Mouse (Mus musculus) heart, adult 9 months (tissue): Measurements from ENCODE around the gene Thnsl2.
A peak's percentile ranks its signal among the peaks of the same experiment; 100 is the strongest.

Experiments used
- DNase-seq, 2 experiments: peaks; one replicate each; pipeline ENCODE4 v3.0.0; 2022; ENCODE audit warnings: low spot score in 2 of 2

Gene Thnsl2

DNA sequence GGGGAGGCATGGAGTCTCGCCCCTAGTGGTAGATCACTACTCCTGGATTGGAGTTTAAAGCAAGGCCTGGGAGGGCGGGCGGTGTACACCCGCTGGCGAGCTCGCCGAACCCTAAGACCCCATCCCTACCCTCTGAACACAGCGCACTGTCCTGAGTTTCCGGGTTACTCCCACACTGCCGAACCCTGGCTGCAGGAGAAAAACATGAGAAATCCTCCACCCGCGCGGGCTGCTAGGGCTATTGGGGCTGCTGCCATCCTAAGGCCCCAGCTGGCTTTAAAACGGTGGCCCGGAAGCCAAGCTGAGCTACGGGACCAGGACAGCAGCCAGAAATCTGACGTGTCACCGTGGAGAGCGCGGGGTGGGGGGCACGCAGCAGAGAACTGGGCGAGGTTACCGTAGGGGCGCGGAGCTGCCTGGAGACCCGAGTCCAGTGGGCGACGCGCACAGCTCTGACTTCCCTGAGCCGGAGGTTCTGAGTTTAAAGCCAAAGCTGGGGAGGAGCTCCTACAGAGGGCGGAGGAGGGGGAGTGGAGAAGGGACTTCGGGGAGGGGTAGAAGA lies at the start of gene Thnsl2:
Thnsl2 (minus strand) TSS at position 546 of the 562 bp plus-strand sequence.
- DNase-seq = peak; percentile 74 to 75

DNA sequence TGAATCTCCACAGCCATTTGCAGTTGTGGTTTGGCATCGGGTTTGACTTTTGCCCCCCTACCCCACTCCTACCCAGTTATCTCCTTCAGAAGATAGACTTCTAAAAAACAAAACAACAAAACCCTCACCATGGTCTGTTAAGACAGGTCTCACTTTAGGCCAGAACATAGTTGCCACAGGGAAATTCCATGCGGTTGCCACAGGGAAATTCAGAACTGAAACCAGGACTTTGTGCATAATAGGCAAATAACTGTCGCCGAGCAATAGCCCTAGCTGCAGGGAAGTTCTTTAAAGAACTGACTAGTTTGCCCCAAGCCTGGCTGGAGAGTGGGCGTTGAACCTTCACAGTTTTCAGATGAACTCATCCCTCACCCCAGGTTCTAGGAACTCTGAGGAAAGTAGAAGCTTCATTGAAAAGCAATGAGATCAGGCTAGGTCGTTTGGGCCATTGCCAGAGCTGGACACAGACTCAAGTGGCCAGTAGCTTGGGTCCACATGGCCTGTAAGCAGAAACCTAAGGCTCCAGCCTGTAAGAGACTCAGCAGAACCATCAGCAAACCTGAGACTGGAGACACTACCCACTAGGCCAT lies 49.0 kb upstream of the Thnsl2 start:
- DNase-seq = no peak

DNA sequence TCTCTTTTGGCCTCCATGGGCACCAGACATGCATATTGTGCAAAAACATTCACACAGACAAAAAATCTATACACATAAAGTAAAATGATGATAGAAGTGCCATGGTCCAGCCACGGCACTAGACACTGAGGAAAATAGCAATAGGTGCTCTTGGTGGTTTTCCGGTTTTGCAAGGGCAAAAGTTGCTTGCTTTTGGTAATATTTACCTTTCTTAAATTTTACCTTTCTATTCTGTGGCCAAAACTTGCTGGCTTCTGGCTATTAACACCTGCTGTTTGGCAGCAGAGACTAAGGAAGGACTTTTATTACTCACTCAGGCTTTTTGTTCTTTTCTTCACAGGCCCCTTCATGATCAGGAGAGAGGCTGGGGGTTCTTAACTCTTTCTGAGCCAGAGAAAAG lies 46.3 kb upstream of the Thnsl2 start:
- no peak for DNase-seq

DNA sequence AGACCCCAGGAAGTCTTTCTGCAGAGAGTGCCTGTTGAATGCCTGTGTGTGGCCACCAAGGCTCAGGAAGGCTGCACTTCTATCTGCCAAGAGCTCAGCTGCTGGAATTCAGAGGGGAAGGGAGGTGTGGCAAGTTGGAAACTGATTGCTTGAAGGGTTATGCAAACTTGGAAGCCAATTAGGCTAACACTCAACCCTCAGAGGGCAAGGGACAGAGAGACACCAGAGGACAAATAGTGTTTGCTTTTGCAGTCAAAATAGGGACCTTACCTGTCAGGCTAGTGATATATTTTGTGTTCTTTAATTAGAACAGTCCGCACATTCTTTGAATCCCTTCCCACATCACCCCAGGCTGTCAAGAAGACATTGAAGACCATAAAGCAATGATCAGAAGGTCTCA lies 45.3 kb upstream of the Thnsl2 start:
- DNase-seq = no peak

DNA sequence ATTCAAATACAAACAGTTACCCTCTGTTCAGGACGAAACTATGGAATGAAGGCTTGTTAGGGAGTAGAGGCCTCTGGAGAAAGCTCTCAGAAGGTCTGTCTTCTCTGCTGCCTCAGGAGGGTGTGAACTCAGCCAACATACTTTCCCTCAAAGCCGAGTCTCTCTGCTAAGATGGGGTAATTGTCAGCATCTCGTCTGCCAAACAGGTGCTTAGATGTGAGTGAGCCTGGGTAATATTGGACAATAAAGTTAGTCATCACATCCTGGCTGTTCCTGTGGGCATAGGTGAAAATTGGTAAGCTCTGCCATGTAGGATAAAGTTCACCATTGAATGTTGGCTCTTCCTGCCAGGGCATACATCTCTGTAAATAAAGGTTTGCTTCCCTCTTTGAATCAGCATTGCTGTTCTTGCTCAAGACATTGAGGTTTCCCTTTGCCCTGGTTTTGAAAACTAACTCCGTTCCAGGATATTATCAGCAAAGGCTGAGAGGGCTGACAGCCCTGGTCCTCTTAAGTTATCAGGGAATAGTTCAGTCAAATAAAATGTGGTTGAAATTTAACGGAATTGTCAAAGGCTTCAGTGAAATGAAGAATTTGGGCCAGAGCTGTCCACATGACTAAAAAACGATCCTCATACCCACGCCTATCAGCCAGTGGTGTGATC lies 40.8 kb upstream of the Thnsl2 start:
- DNase-seq = no peak

DNA sequence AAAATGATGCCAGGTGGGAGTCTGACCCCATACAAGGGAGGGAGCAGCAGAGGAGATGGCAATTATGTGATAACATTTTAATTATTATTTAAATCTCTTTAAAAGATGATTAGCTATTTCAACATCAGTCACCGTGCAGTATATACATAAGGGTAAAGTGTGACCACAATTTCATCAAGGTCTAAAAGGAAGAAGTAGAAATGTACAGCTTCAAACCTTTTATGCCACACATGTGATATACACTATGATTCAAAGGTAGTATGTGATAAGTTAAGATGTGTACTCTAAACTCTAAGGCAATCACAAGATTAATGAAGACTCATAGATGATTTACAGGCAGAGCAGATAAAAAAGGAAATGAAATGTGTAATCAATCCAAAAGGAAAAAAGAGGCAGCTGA lies 36.4 kb upstream of the Thnsl2 start:
- DNase-seq = no peak

DNA sequence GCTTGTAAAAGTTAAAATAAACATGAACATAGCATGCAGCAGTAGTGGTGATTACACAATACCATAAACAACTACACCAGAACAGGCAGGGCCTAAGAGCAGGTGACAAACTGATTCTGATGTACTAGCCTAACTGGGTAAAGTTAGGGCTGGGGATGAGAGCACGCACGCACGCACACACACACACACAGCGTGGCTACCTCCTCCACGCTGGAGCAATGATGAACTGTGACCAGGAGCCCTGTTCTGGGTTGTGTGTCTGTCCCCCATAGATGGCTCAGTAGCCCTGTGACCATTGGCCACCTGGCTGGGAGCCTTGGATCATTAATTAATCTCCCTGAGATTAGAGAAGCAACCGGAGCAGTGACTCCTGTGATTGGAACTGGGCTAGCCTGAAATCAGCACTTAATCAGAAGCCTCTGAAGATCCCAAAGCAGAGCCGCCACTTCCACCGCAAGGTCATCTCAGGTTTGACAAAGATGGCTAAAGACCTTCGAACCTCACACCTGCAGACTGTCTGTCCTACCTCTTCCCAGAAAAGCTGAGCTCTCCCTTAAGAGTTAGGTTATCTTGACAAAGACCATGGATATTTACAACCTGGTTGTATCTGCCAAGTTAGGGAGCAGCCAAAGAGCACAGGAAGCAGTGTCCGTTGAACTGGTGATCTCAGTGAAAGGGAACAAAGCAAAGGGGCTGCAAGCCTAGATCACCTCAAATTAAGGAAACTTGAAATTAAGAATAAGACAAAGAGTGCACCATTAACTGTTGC lies 28.8 kb upstream of the Thnsl2 start:
- DNase-seq = no peak

DNA sequence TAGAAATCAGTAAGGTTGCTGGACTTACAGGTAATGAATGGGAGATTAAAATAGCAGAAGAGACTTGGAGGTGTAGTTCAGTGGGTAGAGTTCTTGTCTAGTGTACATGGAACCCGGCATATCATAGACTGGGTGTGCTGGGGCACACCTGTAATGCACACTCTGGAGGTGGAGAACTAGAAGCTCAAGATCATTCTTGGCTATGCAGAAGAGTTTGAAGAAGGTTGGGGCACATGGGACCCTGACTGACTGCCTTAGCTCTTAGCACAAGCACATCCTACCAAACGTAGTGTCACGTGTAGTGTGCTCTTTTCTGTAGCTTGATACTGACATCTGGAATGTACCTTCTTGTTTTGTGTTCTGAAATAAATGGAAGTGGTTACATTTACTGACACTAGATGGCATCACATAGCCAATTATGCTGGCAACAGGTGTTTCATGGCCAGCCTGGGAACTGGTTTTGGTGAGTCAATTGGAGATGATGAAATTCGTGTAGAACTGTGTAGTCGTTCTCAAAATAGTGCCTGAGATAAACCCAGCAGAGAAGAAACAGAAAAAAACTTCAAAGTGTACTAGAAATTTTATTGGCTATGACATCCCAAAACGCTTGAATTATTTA lies 22.4 kb upstream of the Thnsl2 start:
- DNase-seq = peak in 1 of 2 experiments; percentile 12

DNA sequence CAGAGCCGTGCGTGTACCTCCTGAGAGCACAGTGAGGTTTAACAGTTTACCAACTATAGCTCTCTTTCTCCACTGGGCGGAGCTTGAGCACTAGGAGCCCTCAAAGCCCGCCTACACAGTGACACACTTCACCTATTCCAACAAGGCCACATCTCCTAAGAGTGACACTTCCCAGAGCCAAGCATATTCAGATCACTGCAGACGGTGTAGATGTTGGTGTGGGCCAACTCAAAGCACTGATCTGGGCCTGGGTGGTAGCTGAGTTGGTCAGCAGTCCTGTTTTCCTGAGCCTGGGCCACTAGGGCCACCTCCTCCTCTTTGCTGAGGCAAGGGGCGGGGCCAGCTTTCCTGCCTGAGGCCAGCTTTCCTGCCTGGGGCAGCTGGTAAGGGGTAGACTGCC lies 20.2 kb upstream of the Thnsl2 start:
- DNase-seq = no peak

DNA sequence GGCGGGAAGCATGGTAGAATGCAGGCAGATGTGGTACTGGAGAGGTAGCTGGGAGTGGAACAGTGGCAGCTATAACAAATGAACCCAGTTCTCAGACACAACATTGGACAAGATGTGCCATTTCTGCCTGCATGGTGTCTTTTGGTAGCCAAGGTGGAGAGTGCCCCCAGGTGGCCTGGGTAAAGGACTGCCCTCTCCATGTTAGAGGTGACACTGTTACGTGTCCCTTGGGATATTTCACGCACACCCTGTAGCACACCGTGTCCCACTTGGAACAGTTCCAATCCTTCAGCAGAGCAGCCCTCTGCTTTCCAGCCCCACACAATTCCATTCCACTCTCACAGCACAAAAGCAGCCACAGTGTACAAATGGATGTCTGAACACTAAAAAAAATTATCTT lies 18.0 kb upstream of the Thnsl2 start:
- DNase-seq = no peak

DNA sequence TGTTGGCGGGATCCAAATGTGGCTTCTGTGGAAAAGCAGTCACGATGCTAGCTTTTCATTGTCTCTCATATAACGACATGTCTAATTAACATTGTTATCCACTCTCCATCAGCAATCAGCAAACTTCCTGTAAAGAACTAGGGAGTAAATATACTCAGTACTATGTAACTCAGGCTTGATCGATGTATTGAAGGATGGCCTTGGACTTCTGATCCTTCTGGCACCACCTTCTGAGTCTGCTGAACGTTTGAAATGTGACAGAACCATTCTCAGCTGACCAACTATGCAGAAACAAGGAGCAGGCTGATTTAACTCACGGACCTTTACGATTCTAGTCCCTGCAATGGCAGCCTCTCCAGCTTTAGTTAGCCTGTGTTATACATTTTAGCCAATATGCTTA lies 17.1 kb upstream of the Thnsl2 start:
- DNase-seq = no peak

DNA sequence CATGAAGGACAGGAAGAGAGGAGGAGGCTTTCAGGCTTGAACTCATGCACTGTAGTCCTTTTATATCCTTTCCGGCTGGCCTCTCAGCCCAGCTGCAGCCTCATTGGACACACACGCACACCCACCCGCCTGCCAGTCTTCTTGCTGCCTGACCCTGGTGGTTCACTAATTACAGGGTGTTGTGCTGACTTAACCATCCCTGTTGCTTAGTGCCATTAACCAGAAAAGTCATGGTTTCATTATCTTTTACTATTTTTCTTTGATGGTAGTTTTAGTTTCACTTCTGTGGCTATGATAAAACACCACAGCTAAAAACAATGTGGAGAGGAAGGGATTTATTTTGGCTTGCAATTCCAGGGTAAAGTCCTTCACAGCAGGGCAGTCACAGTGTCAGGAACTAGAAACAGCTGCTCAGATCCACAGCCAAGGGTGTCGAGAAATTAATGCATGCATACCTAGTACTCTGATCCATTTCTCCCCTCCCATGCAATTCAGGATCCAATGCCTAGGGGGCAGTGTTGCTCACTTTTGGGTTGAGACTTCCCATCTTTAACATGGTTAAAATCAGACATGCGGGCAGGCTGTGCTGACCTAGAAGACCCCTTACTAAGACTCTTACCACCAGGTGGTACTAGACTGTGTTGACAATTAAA lies 12.6 kb upstream of the Thnsl2 start:
- no peak for DNase-seq

DNA sequence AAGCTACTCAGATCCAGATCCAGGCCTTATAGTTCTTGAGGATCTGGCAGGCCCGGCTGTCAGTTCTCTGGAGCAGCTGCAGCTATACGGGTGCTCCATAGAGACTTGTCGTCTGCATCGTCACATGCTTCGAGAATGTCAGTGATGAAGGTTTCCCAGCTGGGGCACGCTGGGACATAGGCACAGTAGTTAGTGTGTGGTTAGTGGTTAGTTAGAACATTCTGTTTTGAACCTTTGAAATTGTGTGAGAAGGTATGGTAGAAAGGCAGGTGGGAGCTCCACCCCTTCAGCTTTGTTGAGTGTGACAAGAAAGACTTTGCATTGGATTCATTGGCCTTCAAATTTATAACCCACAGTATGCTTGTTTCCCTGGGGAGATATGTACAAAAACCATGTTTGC lies 10.6 kb upstream of the Thnsl2 start:
- DNase-seq = no peak

DNA sequence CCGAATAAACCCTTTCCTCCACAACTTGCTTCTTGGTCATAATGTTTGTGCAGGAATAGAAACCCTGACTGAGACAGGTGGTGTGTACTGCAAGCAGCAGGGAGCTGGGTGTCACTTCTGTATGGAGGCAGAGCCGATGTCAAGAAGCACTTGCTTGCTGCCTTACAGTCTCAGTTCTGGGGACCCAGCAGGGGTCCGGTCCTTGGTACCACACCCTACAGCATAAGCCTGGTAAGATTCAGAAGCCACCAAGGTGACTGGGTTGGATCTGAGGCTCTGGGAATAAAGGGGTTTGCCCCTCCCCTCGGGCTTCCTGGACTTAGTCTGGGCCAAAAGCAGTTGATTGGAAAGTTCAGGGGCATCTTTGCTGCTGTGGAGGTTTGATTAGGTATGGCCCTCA lies 9.2 kb upstream of the Thnsl2 start:
- no peak for DNase-seq

DNA sequence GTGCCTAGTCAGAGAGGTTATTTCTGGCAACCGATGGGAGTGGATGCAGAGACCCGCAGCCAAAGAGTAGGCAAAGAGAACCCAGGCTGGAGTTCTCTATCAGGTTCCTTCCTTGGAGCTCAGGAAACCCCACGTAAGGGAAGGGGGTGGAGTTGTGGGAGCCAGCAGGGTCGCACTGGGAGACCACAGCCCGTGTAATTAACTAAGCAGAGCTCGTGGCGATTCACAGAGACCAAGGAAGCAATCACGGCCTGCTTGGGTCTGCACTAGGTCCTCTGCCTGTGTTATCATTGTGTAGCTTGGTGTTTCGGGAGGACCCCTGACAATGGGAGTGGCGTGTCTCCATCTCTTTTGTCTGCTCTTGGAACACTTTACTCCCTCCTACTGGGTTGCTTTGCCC lies 6.9 kb upstream of the Thnsl2 start:
- DNase-seq = no peak

DNA sequence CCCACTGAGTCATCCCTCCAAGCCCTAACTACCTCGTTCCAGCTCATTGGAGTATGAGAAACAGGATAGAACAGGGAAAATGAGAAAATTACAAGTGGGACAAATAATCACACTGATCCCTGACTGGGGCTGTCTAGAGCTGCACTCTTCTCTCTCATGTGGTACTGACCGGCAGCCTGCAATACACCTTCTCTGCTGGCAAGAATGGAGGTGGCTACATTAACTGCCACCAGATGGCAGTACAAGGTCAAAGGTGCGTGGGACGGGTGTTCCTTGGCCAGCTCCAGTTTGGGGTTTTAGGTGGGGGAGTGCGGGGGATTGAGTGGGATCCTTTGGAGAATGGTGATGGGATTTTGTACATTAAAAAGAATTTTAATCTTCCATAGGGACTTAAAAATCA lies 5.3 kb upstream of the Thnsl2 start:
- DNase-seq = peak in 1 of 2 experiments; percentile 21

DNA sequence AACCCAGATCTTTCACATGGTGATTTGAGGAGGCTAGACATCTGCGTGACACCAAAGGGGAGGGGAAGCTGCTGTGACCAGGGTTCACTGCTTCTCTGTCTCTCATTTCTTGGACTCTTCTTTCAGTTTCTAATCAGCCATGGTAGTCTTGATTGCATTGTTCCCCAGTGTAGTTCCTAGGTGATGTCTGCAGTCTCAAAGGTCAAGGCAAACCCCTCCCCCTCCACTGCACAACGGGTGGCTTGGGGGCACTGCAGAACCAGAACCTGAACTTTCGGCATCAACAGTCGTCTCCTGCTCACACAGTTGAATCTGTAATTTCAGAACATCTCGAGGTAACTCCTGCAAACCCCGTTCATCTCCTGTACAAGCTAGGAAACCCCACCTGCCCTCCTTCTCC lies 4.1 kb upstream of the Thnsl2 start:
- no peak for DNase-seq

DNA sequence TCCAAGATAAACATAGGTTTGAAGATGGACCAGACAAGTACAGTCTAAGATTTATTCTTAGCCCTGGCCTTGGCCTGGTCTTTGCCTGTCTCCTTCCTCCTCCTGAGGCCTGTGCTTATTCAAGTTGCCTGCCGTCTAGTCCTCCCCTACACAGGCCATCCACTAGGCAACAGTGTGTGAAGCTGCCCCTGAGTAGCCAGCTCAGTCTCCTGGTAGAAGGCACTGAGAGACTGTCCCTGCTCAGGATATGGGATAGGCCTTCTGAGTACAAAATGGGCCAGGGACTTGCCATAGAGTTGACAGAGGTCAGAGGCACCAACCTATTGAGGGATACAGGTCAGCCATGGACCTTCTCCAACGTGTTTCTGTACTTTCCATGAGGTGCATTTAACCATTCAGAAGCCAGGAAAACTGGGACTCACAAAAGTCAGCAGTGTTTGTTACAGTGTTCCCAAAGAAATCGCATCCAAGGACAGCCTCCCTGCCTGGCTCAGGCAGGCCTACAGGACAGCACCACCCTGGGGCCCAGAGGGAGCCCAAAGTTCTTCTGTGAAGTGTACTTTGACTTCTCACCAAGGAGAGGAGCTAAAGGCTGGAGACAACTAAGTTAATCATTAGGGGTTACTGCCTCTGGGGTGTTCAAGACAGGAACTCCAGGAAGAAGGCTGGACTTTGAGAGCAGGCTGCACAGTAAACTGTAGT lies 1.2 kb upstream of the Thnsl2 start:
- DNase-seq = no peak

DNA sequence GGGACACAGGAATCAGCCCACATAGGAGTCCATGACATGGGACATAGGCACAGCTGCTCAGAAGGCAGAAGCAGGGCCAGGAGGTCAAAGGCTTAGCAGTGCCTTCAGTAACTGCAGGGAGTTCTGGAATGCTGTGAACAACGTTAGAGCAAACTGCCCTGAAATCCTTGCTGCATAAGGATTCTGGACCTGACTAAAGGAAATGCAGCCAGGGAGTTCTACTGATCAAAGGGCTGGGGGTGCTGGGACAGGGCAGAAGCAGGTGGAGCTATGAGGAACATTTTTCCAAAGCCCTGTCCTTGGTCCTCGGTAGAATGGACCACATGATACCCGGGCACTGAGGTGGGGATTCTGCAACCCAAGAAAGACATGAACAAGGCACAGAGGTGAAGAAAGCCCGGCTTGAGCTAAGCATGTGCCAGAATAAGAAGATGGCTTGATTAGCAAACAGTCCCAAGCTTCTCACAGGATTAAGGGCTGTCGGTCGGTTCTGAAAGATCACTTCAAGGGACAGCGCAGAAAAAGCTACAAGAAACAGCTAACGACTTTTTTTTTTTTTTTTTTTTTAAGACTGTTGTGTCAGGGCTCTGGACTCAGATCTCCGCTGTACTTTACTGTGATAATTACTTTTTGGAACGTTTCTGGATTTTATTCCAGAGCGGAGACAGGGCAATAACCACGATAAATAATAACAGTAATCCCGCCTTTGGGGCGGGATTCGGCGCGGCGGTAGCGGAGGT lies 915 bp downstream of the Thnsl2 start:
- peak in 1 of 2 experiments; percentile 4 for DNase-seq

DNA sequence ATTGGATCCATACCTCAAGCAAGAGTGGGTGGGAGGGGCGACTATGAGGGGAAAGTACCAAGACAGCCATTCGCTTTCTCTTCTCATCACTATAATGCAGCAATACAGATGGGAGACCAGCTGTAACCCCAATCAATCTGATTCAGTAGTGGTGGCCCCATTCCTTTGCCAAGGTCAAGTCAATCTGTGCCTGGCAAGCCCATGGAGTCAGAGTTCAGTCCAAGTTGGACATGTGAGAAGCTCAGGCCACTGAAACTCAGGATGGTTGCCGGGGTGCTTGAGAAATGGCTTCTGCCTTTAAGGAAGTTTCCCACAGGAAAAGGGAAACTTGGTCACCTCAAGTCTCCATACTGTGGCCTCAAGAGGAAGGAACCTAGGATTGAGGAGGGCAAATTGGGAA lies 9.2 kb downstream of the Thnsl2 start:
- DNase-seq = no peak

DNA sequence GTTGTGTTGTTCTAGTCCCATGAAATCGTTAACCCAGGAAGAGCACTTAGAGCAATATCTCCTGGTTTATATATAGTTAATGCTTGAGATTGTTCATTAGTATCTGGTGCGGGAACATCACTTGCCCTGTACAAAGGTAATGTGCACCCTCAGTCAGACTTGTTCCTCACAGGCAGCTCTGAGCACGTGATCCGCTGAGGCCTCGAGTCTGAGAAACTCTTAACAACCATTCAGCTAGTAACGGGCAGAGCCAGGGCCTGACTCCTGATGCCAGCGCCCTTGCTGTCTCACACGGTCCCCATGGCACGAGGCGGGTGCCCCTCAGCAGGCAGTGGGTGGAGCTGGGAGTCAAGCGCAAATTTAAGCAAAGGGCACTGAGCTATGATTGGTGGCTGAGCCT lies 10.7 kb downstream of the Thnsl2 start:
- DNase-seq = no peak
